Mouse (Mus musculus): Measurements from ENCODE around the gene Ptger1. TPM values are rescaled to one million over a fixed set of nuclear protein-coding genes. Genes with fewer than 3 reads are reported as not detected.

The Ptger1 gene
- polyA plus RNA-seq, 1 experiment from 2014 or later: 0.36 TPM

GRCm38 (mm10) chr8:83703426-83703825 lies 36.9 kb downstream of the Ptger1 start:
- Histone ChIP-seq H3K27ac (replicated peaks) (no peak overlapping the region), H3K27me3 (replicated peaks; ENCODE audit: low read depth, poor library complexity, severe bottlenecking) (no peaks in the 10 kb centered on the region; the same call in 1 of the 2 replicates), H3K4me1 (peaks cover 26% of the 10 kb centered on the region), H3K9me3 (0 out of 2 replicates have a peak, but pooled peaks cover 3% of the 10 kb centered on the region), H3K4me3 (no peak overlapping the region), H3K36me3 (replicated peaks) (no peaks in the 10 kb centered on the region)
- no peak for DNase-seq (ENCODE audit: low spot score)
- 86% methylated on average over 4 of the region's 4 CpGs for WGBS

- WGBS: 59% methylated on average over 5 of the region's 5 CpGs
Observed at GRCm38 (mm10) chr8:83706411-83706810, 39.9 kb downstream of the Ptger1 start.

GRCm38 (mm10) chr8:83707554-83707953 lies 41.1 kb downstream of the Ptger1 start:
- Histone ChIP-seq H3K27ac (replicated peaks) (no peak overlapping the region), H3K36me3 (replicated peaks) (no peaks in the 10 kb centered on the region), H3K4me1 (no peaks in the 10 kb centered on the region), H3K9me3 (no peaks in the 10 kb centered on the region), H3K4me3 (no peak overlapping the region), H3K27me3 (replicated peaks; ENCODE audit: low read depth, poor library complexity, severe bottlenecking) (no peaks in the 10 kb centered on the region; the same call in 1 of the 2 replicates)
- DNase-seq (ENCODE audit: low spot score): no peak
- WGBS: 81% methylated on average over 8 of the region's 8 CpGs

More at GRCm38 (mm10) chr8:83706411-83706810, 39.9 kb downstream of the Ptger1 start:
- Histone ChIP-seq H3K4me1 (no peaks in the 10 kb centered on the region), H3K36me3 (replicated peaks) (no peaks in the 10 kb centered on the region), H3K27ac (replicated peaks) (no peak overlapping the region), H3K9me3 (0 out of 2 replicates have a peak, but pooled peaks cover under 1% of the 10 kb centered on the region), H3K27me3 (replicated peaks; ENCODE audit: low read depth, poor library complexity, severe bottlenecking) (no peaks in the 10 kb centered on the region; the same call in 1 of the 2 replicates), H3K4me3 (no peak overlapping the region)
- DNase-seq (ENCODE audit: low spot score): no peak

GRCm38 (mm10) chr8:83714676-83715030 lies 48.2 kb downstream of the Ptger1 start:
- Histone ChIP-seq H3K9me3 (no peaks in the 10 kb centered on the region), H3K4me3 (peak overlapping the region; percentile 85), H3K36me3 (replicated peaks) (peaks cover 7% of the 10 kb centered on the region), H3K4me1 (peaks cover 15% of the 10 kb centered on the region), H3K27me3 (replicated peaks; ENCODE audit: low read depth, poor library complexity, severe bottlenecking) (no peaks in the 10 kb centered on the region), H3K27ac (replicated peaks) (peak overlapping the region; percentile 98)
- 20% methylated on average over 8 of the region's 8 CpGs for WGBS
- no peak for DNase-seq (ENCODE audit: low spot score)

GRCm38 (mm10) chr8:83715031-83715690 lies 48.7 kb downstream of the Ptger1 start, which contains the start of gene Ddx39:
TSS of gene Ddx39 (plus strand) at chr8:83715177.
- peak; percentile 94 for DNase-seq (ENCODE audit: low spot score)
- no peaks in the 10 kb centered on the region for H3K27me3 ChIP-seq (replicated peaks; ENCODE audit: low read depth, poor library complexity, severe bottlenecking)
- under 1% methylated on average over 63 of the region's 63 CpGs for WGBS
- no peaks in the 10 kb centered on the region for H3K9me3 ChIP-seq
- peaks cover 12% of the 10 kb centered on the region for H3K36me3 ChIP-seq (replicated peaks)
- H3K4me3 ChIP-seq: peak within 1 kb of the TSS; percentile 85
- H3K27ac ChIP-seq (replicated peaks): peak within 1 kb of the TSS; percentile 98
- H3K4me1 ChIP-seq: peaks cover 15% of the 10 kb centered on the region

DNA sequence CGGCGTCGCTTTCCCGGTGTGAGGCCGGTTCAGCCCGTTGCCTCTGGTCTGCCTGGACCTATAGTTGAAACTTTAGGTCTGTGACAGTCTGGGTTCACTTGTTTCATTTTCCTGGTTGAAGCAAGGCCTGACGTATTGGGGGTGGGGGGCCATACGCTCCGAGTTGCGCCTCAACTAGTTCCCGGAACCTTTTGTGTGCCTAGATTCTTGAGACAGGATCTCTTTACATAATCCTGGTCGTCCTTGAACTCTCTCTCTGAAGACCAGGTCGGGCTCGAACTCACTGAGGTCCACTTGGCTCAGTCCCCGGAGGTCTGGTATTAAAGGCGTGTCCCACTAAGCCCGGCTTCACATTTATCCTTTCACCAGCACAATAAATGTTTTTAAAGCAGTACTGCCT lies 49.3 kb downstream of the Ptger1 start:
- H3K4me3 ChIP-seq: peak overlapping the region; percentile 85
- H3K9me3 ChIP-seq: no peaks in the 10 kb centered on the region
- H3K36me3 ChIP-seq (replicated peaks): peaks cover 18% of the 10 kb centered on the region
- H3K27ac ChIP-seq (replicated peaks): peak overlapping the region; percentile 98
- H3K4me1 ChIP-seq: peaks cover 15% of the 10 kb centered on the region
- no peaks in the 10 kb centered on the region for H3K27me3 ChIP-seq (replicated peaks; ENCODE audit: low read depth, poor library complexity, severe bottlenecking)
- WGBS: 1% methylated on average over 17 of the region's 17 CpGs
- no peak for DNase-seq (ENCODE audit: low spot score)

DNA sequence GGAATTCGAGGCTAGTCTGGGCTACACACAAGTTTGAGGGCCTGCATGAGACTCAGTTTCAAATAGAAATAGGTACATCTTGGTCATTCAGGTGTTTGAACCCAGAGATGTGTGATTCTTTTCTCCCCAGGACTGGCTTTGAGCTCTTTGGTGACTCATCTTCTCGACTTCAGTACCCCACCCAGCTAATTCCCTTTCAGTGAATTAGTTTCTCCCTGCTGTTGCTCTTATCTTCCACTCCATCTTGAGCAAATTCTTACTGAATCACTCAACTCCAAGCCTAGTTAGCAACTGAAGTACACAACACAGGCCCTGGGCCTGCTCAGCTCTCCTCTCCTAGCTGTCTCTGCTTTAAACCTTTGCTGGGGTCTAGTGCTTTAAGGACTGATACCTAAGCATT lies 50.1 kb downstream of the Ptger1 start:
- WGBS: 69% methylated on average over 2 of the region's 2 CpGs
- no peaks in the 10 kb centered on the region for H3K9me3 ChIP-seq
- no peak overlapping the region for H3K27ac ChIP-seq (replicated peaks)
- no peak for DNase-seq (ENCODE audit: low spot score)
- H3K36me3 ChIP-seq (replicated peaks): peaks cover 26% of the 10 kb centered on the region
- H3K4me3 ChIP-seq: peak overlapping the region; percentile 85
- H3K27me3 ChIP-seq (replicated peaks; ENCODE audit: low read depth, poor library complexity, severe bottlenecking): no peaks in the 10 kb centered on the region
- peaks cover 15% of the 10 kb centered on the region for H3K4me1 ChIP-seq

- H3K9me3 ChIP-seq: no peaks in the 10 kb centered on the region
- peaks cover 15% of the 10 kb centered on the region for H3K4me1 ChIP-seq
- H3K4me3 ChIP-seq: no peak overlapping the region
- 85% methylated on average over 2 of the region's 2 CpGs for WGBS
- H3K36me3 ChIP-seq (replicated peaks): peaks cover 51% of the 10 kb centered on the region
- H3K27ac ChIP-seq (replicated peaks): no peak overlapping the region
- DNase-seq (ENCODE audit: low spot score): no peak
- no peaks in the 10 kb centered on the region for H3K27me3 ChIP-seq (replicated peaks; ENCODE audit: low read depth, poor library complexity, severe bottlenecking)
Observed at GRCm38 (mm10) chr8:83719048-83719447, 52.6 kb downstream of the Ptger1 start.

DNA sequence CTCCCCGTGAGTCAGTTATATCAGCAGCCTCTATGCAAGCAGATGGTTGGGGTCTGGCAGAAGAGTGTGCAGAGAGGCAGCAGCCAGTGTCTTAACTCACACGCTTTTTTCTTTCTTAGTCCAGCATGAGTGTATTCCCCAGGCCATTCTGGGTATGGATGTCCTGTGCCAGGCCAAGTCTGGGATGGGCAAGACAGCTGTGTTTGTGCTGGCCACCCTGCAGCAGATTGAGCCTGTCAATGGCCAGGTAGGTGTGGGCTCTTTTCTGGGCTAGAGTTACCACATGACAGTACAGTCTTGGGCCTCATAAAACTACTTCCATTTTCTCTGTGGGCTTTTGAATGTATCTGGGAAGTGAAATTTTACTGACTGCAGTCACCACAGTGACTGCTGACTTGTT lies 53.2 kb downstream of the Ptger1 start:
- no peak for DNase-seq (ENCODE audit: low spot score)
- no peaks in the 10 kb centered on the region for H3K27me3 ChIP-seq (replicated peaks; ENCODE audit: low read depth, poor library complexity, severe bottlenecking)
- 90% methylated on average over 2 of the region's 2 CpGs for WGBS
- no peaks in the 10 kb centered on the region for H3K9me3 ChIP-seq
- H3K27ac ChIP-seq (replicated peaks): no peak overlapping the region
- peaks cover 58% of the 10 kb centered on the region for H3K36me3 ChIP-seq (replicated peaks)
- H3K4me3 ChIP-seq: no peak overlapping the region
- peaks cover 15% of the 10 kb centered on the region for H3K4me1 ChIP-seq

- Histone ChIP-seq H3K4me1 (peaks cover 9% of the 10 kb centered on the region), H3K4me3 (no peak overlapping the region), H3K27ac (replicated peaks) (no peak overlapping the region), H3K36me3 (replicated peaks) (peaks cover 76% of the 10 kb centered on the region), H3K27me3 (replicated peaks; ENCODE audit: low read depth, poor library complexity, severe bottlenecking) (no peaks in the 10 kb centered on the region), H3K9me3 (no peaks in the 10 kb centered on the region)
- 92% methylated on average over 25 of the region's 25 CpGs for WGBS
- DNase-seq (ENCODE audit: low spot score): no peak
Observed at GRCm38 (mm10) chr8:83721405-83722025, 55.0 kb downstream of the Ptger1 start.

Other genes starting within 250 kb of the Ptger1 start
- gene Scoc, start 208.3 kb upstream of the Ptger1 start, polyA plus RNA-seq (2016; fragmentation: Nextera tagmentation; extraction: Ambion mirVana): 103 and 111 TPM in 2 replicates
- not detected in 2 replicates for gene Olfr370, start 130.9 kb upstream of the Ptger1 start, polyA plus RNA-seq (2016; fragmentation: Nextera tagmentation; extraction: Ambion mirVana)
- gene Ndufb7, start 100.0 kb upstream of the Ptger1 start, polyA plus RNA-seq (2016; fragmentation: Nextera tagmentation; extraction: Ambion mirVana): 320 and 348 TPM in 2 replicates
- gene Tecr, start 58.7 kb upstream of the Ptger1 start, polyA plus RNA-seq (2016; fragmentation: Nextera tagmentation; extraction: Ambion mirVana): 667 and 713 TPM in 2 replicates
- 78.3 and 84.7 TPM in 2 replicates for gene Dnajb1, start 58.5 kb upstream of the Ptger1 start, polyA plus RNA-seq (2016; fragmentation: Nextera tagmentation; extraction: Ambion mirVana)
- 208 and 209 TPM in 2 replicates for gene Gipc1, start 14.0 kb upstream of the Ptger1 start, polyA plus RNA-seq (2016; fragmentation: Nextera tagmentation; extraction: Ambion mirVana)
- gene Pkn1, start 32.5 kb downstream of the Ptger1 start, polyA plus RNA-seq (2016; fragmentation: Nextera tagmentation; extraction: Ambion mirVana): 30.3 and 30.9 TPM in 2 replicates
- gene Ddx39, start 48.5 kb downstream of the Ptger1 start, polyA plus RNA-seq (2016; fragmentation: Nextera tagmentation; extraction: Ambion mirVana): 286 and 311 TPM in 2 replicates
- 7.8 and 11.5 TPM in 2 replicates for gene Adgre5, start 74.6 kb downstream of the Ptger1 start, polyA plus RNA-seq (2016; fragmentation: Nextera tagmentation; extraction: Ambion mirVana)
- gene Adgrl1, start 233.4 kb downstream of the Ptger1 start, polyA plus RNA-seq (2016; fragmentation: Nextera tagmentation; extraction: Ambion mirVana): 12.4 and 13.9 TPM in 2 replicates

Data from embryonic facial prominence, embryonic 10.5 days (tissue).